Mouse (Mus musculus): Measurements from ENCODE around the gene Mat2a.
A peak's percentile ranks its signal among the peaks of the same experiment; 100 is the strongest.

DNA sequence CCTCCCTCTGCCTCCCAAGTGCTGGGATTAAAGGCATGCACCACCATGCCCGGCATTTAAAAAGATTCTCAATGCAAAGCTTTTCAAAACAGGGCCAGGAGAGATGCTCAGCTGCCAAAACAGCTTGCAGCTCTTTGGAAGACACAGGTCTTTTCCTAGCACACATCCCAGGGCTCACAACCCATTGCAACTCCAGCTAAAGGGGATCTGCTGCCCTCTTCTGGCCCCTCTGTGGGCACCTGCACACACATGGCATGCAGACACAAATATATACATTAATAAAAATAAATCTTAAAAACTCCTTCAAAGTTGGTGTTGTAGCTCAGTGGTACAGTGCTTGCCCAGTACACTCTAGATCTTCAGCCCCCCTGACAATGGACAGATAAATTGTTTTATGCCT is 29.4 kb downstream of the Mat2a start:
- TF ChIP-seq CTCF (IDR thresholded peaks at IDR 0.05; ENCODE audit: low read depth) (peak; percentile 55), EP300 (IDR thresholded peaks at IDR 0.05; ENCODE audit: low read depth) (no peak)

Data from liver, embryonic 14.5 days (tissue).